Mouse (Mus musculus) cerebellum, adult 2 months (tissue): ENCODE measurements around the gene Dhrs4. TPM values are rescaled to one million over a fixed set of nuclear protein-coding genes. Genes with fewer than 3 reads are reported as not detected.

Experiments
- DNase-seq, 2 experiments: peaks; one replicate each; pipeline ENCODE4 v3.0.0; 2021
- H3K27ac ChIP-seq: fragments of 200-500 bp; 2 replicates; pipeline ENCODE4 v1.5.1; 2012; ENCODE audit warnings: low read length, control low read depth, inconsistent platforms; ENCODE audit not compliant: insufficient read depth
- H3K27me3 ChIP-seq: fragments of 200-500 bp; 2 replicates; pipeline ENCODE4 v1.6.1; 2012; ENCODE audit warnings: inconsistent platforms, mild to moderate bottlenecking, low read length, moderate library complexity; ENCODE audit not compliant: control insufficient read depth, insufficient read depth
- H3K4me1 ChIP-seq: fragments of 200-500 bp; 2 replicates; pipeline ENCODE4 v1.6.1; 2011; ENCODE audit warnings: low read length; ENCODE audit not compliant: control insufficient read depth, insufficient read depth
- H3K4me3 ChIP-seq: fragments of 200-500 bp; replicated peaks from 2 replicates; pipeline ENCODE3; 2011; ENCODE audit warnings: mild to moderate bottlenecking, low read depth, low read length, control low read depth; ENCODE audit not compliant: insufficient read depth
- CTCF ChIP-seq: fragments of 200-500 bp; IDR thresholded peaks from 2 replicates; pipeline ENCODE4 v1.5.1; 2011; ENCODE audit warnings: low read depth, mild to moderate bottlenecking, control low read depth, low read length, moderate library complexity, borderline replicate concordance; ENCODE audit not compliant: insufficient read depth
- POLR2A ChIP-seq: fragments of 200-500 bp; IDR thresholded peaks from 2 replicates; pipeline ENCODE4 v1.6.1; 2011; ENCODE audit warnings: low read length, control low read depth, borderline replicate concordance; ENCODE audit not compliant: insufficient read depth
- WGBS: fragments of 180-500 bp; shearing (Covaris S2); methylation state at CpG from one replicate; pipeline ENCODE4 v1.1.7; 2018; 5-methylcytosine and 5-hydroxymethylcytosine counted together
- polyA plus RNA-seq: library from polyadenylated mRNA; depleted of rRNA; stranded (reverse); fragments of >200 nt; gene quantifications from 2 replicates; pipeline ENCODE4 v1.2.3, GENCODE M21; 2012

The Dhrs4 gene
- polyA plus RNA-seq, 1 experiment: 18.7 TPM

DNA sequence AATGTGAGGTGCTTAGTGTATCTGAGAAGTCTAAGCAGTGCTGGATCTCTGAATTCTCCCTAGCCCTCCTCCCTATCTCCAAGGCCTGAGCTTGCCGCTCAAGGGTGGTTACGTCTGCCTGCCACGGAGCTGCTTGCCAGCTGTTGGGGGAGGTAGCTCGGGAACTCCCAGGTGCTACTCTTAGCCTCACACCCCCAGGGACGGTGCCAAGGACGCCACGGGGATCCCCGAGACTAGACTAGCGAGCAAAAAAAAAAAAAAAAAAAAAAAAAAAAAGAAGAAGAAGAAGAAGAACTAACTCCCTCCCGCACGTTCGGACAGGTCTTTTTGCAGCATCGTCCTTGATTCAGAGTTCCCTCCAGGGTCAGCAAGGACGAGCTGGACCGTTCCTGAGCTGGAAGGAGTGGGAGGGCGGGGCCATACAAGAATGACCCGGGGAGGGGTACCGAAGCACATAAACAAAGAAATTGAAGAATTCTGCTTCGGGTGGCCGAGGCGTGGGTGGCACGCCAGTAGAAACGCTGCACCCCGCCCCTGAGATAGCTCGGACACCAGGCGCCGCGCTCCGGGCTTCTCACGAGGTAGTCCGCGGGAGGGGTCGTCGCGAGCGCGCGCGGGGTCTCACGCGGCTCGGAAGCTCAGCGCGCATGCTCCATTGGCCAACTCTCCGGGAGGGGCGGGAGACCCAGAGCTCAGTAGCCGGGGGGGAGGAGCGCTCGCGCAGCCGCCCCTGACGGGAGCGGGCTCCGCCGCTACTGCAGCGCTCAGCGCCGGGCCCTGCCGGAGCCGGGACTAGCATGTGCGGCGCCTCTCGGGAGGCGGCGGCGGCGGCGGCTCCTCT lies 12.0 kb downstream of the Dhrs4 start, which contains the start of gene Carmil3:
TSS of gene Carmil3 (plus strand) at position 291 of the 841 bp plus-strand sequence.
- peak; percentile 88 to 90 for DNase-seq
- Histone ChIP-seq H3K27ac (peak within 1 kb of the TSS; percentile 71), H3K4me3 (peak within 1 kb of the TSS; percentile 96), H3K27me3 (no peaks in the 10 kb centered on the region), H3K4me1 (peaks cover 11% of the 10 kb centered on the region)
- TF ChIP-seq POLR2A (0 out of 2 replicates have a peak, but pooled peaks have one; percentile 48), CTCF (no peak)
- WGBS: under 1% methylated on average over 67 of the region's 68 CpGs

DNA sequence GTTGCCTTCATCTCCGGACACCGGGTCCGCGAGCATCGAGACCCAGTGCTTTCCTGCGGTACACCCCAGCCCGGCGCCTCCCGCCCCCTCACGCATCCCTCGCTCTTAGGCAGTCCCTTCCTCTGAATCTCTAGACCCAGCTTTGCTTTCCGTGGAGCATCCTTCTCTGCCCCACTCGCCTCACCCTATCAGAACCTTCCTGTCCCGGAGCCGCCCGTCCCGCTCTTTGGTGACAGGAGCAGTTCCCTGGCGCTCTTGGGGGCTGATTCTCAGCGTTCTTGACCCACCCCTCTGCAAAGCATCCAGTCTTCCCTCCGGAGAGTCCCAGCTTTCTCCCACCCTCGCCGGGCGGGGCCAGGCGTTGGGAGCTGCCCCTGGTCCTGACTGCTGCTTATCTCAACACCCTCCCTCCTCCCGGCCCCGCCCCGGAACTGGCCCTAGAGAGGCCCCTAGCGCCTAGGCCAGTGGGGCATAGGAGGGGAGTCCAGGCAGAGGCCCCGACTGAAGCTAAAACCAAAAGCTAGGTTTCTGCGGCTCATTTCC lies 12.8 kb downstream of the Dhrs4 start:
- peak overlapping the region; percentile 96 for H3K4me3 ChIP-seq
- peak overlapping the region; percentile 71 for H3K27ac ChIP-seq
- peaks cover 16% of the 10 kb centered on the region for H3K4me1 ChIP-seq
- peak; percentile 41; the same call in 1 of the 2 replicates for TF ChIP-seq POLR2A
- no peak for TF ChIP-seq CTCF
- H3K27me3 ChIP-seq: no peaks in the 10 kb centered on the region
- DNase-seq: peak; percentile 79 to 80
- WGBS: 0% methylated on average over 29 of the region's 30 CpGs

GRCm38 (mm10) chr14:55492103-55492502 lies 13.5 kb downstream of the Dhrs4 start:
- no peak for DNase-seq
- no peaks in the 10 kb centered on the region for H3K27me3 ChIP-seq
- peak overlapping the region; percentile 96 for H3K4me3 ChIP-seq
- no peak for TF ChIP-seq POLR2A
- TF ChIP-seq CTCF: no peak
- H3K27ac ChIP-seq: no peak overlapping the region
- WGBS: 20% methylated on average over 3 of the region's 3 CpGs
- peaks cover 16% of the 10 kb centered on the region for H3K4me1 ChIP-seq

DNA sequence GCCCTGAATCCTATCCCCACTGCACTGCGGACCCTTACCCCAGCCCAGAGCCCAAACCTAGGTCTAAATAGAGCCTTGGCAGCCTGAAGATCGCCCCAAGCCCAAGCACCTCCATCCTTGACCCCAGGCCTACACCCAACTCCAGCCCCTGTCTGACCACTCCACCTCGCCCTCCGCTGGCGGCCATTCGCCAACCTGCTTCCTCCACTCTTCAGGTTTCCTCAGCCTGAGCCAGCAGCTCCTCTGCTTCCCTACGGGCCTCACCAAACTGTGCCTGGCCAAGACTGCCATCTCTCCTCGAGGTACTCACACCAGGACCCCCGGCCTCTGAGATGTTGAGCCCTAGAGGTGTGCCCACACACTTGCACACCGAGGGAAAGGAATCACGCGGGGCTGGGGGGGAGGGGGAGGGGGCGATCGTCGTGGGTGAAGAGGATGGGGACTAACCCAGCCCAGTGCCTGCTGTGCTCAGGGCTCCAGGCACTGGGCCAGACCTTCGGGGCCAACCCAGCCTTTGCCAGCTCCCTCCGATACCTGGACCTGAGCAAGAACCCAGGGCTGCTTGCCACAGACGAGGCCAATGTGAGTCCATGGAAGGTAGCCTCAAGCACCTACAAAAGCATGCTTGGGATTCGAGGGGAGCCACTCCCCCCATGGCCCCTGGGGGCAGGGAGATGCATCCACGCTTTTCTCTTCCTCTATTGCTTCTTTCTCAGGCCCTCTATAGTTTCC lies 17.1 kb downstream of the Dhrs4 start:
- TF ChIP-seq POLR2A (no peak), CTCF (no peak)
- Histone ChIP-seq H3K4me3 (no peak overlapping the region), H3K27me3 (no peaks in the 10 kb centered on the region), H3K4me1 (peaks cover 13% of the 10 kb centered on the region), H3K27ac (no peak overlapping the region)
- WGBS: 25% methylated on average over 19 of the region's 20 CpGs
- peak; percentile 66 to 72 for DNase-seq

- Histone ChIP-seq H3K4me3 (no peak overlapping the region), H3K27me3 (no peaks in the 10 kb centered on the region), H3K27ac (no peak overlapping the region), H3K4me1 (peaks cover 11% of the 10 kb centered on the region)
- TF ChIP-seq POLR2A (no peak), CTCF (no peak)
- 82% methylated on average over 15 of the region's 16 CpGs for WGBS
- DNase-seq: no peak
Measured at GRCm38 (mm10) chr14:55496761-55497448, 18.3 kb downstream of the Dhrs4 start.

- 33% methylated on average over 6 of the region's 6 CpGs for WGBS
- no peak overlapping the region for H3K27ac ChIP-seq
Measured at GRCm38 (mm10) chr14:55497449-55497821, 18.9 kb downstream of the Dhrs4 start.

GRCm38 (mm10) chr14:55505612-55506011 lies 27.1 kb downstream of the Dhrs4 start:
- TF ChIP-seq POLR2A (no peak), CTCF (no peak)
- 79% methylated on average over 9 of the region's 9 CpGs for WGBS
- Histone ChIP-seq H3K4me1 (no peaks in the 10 kb centered on the region), H3K27ac (no peak overlapping the region), H3K4me3 (no peak overlapping the region), H3K27me3 (no peaks in the 10 kb centered on the region)
- DNase-seq: no peak

More at GRCm38 (mm10) chr14:55497449-55497821, 18.9 kb downstream of the Dhrs4 start:
- peak; percentile 79 to 92 for DNase-seq
- Histone ChIP-seq H3K4me1 (peaks cover 8% of the 10 kb centered on the region), H3K4me3 (no peak overlapping the region), H3K27me3 (no peaks in the 10 kb centered on the region)
- TF ChIP-seq POLR2A: no peak
- TF ChIP-seq CTCF: peak; percentile 98
